Mouse (Mus musculus): Measurements from ENCODE around the gene Bahd1.

The Bahd1 gene

DNA sequence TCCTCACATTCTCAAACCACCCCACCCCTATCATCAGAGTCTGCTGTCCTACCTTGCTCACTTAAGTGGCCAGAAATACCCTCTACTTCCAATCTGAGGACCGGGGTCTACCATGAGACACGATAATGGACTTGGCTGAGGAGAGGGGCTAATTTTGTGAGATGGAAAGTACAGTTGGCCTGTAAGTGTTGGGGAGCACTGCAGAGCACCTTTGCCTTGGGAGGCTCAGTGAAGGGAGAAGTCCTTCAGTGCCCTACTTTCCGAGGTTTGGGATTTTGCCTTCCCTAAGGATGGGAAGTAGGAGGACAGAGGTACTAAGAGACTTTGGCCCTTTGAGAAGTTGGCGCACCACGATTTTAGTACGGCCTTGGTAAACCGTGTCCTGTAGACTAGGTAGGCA, 871 bp upstream of the Bahd1 start:
- no peak for DNase-seq

DNA sequence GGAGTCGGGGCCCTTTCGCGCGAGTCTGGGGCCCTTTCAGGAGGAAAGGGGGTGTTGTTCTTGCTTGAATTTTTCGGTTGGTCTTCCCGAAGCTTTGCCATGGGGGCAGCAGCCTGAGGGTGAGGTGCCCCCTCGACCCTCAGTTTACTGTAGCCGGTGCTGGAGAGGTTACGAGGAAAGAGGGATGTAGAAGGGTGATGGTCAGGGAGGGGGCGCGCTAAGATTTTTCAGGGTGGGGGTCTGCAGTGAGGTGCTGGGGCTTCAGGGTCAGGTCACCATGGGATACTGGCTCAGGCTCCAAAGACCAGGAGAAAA, 606 bp downstream of the Bahd1 start:
- peak; percentile 43 for DNase-seq

DNA sequence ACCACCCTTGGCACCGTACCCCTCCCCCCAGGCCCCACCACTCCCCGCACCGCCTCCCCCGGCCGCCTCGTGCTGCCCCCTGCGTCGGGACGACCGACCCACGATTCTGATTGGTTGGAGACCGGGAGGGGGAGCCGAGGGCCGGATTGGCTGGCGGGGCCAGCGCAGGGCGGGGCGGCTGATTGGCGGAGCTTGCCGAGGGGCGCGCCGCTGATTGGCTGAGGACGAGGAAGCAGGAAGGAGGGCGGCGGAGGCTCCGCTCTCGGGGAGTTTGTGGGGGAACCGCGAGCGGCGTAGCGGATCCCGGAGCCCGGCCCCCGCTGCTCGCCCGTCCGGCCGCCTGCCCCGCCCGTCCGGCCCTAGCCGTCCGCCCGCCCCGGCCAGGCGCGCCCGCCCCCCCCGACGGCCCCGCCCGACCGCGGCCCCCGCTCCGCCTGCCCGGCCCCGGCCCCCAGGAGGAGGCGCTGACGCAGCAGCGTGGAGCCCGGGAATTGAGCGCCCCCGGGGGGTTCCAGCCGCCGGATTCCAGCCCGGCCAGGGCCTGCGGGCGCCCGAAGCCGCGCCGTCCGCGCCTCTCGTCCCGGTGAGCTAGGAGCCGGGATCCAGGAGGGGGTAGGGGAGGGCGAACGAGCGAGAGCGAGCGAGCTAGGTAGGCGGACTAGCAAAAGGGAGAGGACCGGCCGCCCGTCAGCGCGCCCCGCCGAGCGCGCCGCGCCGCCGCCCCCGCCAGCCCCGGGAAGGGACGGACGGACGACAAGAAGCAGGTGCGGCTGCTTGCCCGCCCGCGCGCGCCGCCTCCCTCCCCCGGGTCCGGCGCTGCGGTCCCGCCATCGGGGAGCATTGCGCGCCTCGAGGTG, 1.2 kb downstream of the Bahd1 start:
- DNase-seq = peak; percentile 98

DNA sequence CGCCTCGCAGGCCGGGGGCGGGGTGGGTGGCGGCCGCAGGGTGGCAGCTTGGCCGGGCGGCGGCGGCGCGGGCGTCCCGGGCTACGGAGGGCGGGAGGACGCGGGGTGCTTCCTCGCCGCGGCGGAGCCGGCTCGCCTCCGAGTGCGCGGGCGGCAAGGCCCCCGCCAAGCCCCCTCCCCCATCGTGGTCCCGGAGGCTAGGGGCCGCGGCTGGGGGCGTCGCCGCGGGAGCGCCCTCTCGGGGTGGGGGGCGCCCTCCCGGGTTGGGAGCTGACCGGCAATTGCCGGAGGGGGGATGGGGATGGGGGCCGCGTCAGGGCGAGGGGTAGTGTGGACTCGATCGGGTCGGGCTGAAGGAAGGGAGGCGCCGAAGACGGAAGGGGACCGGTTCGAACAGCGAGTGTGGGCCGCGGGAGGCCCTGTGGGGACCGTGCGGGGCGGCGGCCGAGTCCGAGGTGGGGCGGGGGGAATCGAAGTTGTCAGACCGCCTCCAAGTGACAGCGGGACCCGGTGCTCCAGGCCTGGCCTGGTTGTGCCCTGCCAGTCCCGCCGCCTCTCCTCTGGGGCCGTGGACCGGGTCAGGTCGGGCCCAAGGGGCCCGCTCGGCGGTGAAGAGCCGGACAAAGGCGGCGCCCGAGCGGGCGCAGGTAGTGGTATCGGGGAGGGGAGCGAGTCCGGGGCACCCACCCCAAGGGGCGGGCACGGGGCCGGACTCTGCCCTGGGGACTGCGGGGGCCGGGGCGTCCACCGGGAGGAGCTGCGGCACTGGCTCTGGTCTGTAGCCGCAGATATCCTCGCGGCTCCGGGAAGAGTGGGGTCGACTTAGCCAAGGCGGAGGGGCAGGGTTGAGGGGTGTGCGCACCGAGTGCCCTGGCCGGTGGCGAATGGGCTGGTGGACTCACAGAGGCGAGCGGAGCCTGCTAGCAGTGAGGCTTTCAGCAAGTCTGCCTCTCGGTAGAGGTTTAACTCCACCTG, 2.2 kb downstream of the Bahd1 start:
- DNase-seq = no peak

DNA sequence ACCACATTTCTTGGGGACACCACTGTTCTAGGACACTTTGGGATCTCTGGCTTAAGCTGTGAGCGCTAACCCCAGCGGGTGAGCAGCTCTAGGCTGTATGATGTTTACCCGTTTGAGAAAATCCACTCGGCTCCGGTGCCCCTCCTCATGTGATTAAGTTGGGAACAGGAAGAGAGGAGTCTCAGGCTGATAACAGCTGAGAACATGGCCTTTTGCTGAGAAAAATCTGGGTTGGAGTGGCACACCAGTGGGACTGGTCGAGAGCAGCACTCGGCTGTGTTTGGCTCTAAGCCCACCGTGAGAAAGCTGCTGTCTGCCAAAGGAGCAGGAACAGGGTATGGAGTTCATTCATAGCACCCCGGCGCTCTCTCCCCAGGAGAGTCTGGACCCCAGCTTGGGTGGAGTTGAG, 3.2 kb downstream of the Bahd1 start:
- DNase-seq = no peak

DNA sequence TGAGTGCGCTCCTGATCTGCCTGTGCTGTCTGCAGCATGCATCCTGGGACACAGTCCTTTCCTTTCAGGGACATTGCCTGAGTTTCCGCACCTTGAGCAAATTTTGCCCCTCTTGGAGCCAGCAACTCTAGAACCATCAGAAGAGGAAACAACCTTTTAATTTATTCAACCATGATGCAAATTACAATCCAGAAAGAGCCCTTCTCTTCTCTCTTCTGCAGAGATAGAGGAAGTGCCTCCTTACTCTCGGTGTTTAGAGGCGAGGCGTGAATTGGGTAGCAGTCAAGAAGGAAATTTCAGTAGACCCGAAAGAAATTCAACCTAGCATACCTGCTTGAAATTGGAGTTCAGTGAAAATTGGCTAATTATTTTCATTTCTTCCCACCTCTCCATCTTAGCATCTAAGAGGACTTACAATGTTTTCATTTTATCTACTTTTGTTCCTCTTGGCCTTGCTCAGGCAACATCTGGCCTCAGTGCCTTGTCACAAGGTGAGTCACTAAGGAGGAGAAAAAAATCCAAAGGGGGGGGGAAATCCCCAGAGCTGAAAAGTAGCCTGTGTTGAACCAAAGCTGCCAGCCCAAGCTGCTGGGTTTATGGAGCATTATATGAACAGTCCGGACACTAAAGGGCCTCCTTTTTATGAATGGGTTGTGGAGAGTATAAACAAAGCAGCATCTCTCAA, 5.4 kb downstream of the Bahd1 start:
- DNase-seq = no peak

DNA sequence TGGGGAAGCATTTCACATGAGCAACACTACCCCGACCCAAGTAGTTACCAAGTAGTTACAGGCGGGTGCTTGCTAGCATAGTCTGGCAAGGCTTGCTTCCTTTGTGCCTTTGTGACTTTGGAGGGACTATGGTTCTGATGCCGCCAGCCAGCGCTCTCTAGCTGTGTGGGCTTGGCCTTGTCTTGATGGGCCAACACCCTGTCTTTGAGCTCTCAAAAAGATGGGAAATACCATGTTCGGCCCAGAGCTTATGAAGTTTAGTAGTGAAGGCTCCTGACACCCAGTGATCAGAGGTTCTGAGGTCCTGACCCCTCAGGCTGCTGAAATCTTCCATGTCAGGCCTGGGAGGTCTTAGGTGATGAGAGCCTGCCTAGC, 5.9 kb downstream of the Bahd1 start:
- no peak for DNase-seq

DNA sequence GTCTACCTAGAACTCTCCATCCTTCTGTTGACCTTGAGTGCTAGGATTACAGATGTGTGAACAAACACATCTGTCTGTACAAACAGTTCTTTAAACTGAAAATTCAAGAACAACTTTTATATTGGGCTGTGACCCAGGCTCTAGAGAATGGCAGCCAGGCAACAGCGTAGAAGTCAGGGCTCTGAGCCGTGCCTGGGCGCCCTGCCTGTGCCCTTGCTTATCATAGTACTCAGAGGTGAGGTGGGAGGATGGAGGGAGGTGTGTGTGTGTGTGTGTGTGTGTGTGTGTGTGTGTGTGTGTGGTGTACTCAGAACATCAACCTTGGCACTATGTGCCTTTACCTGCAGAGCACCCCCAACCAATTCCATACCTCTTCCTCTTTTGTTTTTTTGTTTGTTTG, 7.6 kb downstream of the Bahd1 start:
- no peak for DNase-seq

DNA sequence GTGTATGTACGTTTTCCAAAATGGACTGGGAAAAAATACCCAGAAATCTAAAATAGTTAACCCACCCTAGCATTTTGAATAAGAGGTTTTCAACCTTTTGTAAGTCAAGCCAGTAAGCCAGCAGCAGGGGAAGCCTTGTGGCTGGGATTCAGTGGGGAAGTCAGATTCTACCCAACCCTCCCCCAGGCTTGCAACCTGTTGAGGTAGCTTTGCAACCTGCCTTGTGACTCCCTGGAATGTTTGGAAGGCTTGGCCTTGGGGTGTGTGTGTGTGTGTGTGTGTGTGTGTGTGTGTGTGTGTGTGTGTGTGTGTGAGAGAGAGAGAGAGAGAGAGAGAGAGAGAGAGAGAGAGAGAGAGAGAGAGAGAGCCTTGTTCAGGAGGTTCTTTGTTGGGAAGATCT, 9.0 kb downstream of the Bahd1 start:
- no peak for DNase-seq

DNA sequence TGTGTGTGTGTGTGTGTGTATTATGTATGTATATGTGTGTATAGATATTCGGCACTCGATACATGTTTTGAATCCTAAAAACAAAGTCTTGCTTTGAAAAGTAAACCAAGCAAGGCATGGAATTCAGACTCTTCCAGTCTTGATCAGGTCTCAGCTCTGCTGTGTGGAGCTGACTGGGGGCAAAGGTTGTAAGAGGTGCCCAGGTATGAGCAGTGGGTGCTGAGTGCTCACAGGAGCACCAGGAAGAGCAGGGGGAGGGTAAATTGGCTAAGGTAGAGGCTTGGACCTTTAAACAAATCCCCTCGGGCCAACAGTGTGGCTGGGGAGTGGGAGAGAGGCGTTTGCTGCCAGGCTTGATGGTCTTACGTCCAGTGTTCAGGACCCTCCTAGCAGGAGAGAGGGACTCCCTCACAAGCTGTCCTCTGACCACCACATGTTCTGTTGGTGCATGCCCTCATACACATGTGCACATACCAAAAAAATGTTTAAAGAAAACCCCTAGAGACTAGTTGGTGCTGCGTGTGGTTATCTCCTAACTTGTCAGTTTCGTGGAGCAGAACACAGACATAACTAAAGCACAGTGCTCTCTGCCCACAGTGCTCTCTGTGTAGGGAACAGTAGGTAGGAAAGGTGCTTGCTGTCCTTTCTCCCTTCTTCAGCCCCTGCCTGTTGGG, 10.6 kb downstream of the Bahd1 start:
- no peak for DNase-seq

DNA sequence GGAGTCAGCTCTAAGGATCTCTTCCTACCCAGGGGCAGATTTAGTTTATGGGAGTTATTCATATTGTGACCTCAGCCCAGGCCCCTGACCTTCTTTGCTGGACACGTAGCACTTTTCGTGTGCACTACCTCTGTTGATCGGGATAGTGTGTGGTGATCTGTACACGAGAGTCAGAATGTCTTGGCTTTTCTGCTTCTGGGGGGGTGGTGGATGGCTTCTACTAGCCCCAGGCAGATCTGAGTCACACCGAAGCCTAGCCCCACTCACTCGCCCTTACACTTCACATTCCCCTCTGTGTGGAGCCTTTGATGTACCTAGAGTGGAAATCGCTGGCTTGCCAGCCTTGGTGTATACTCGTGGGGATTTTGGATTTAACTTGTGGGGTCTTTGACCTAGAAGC, 12.5 kb downstream of the Bahd1 start:
- no peak for DNase-seq

DNA sequence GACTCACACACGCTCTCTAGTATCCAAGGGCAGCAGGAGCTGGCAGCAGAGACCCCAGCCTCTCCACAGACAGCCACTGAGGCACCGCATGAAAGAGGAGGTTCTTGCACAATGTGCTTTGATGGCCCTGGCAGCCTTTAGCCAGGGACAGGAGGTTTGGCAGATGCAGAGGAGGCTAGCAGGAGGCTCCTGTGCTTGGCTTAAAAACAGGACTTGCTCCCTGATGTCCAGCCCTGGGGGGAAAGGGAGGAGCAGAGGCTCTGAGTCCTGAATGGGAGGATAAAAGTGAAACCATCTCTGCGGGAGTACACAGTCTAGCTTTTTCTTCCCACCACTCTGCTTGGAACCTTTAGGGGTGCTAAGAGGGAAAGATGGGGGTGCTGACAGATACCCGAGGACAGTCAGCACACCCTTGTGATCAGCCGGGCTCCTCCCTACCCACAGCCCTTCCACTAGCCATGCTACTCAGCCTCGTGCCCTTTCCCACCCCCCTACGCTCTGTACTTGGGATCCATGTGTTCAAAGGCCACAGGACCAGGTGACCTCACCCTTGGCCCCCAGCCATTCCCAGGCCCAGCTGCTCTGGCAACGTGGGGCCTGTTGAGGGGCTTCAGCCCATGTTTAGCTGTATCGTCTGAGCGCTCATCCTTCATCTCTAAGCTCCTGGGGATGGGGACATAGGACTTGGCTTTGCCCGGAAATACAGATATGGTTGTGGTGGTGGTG, 13.5 kb downstream of the Bahd1 start:
- DNase-seq = no peak

DNA sequence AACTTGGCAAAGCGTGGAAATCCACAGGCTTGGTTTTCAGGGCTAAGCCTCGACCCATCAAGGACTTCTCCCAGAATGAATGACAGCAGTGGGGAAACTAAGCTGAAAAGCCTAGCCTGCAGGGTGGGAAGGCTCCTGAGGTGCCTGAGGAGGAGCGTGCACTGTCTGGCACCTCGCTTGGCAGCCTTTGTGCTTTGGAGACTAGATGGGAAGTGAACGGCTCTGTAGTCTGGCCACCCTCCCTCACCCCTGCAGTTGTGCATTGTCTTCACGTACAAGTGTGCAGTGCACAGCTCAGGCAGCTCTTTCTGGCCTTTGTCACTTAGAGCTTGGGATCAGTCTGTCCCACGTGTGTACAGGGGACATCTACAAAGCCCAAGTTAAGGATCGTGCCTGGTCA, 14.5 kb downstream of the Bahd1 start:
- DNase-seq = no peak

DNA sequence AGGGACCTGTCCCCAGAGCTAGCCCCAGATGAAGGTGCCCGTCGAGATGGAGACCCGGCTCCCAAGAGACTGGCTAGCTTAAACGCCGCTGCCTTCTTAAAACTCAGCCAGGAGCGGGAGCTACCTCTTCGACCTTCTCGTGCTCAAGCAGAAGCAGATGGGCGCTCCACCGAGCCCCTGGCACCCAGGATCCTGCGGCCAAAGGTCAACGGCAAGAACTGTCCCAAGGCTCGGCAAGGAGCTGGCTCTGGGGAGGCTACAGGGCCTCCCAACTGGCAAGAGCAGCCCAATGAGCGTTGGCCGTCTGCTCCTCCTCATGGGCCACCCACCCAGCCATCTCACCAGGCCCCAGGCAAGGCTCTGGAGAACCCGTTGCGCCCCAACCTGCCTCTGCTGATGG, 16.3 kb downstream of the Bahd1 start:
- DNase-seq = no peak

DNA sequence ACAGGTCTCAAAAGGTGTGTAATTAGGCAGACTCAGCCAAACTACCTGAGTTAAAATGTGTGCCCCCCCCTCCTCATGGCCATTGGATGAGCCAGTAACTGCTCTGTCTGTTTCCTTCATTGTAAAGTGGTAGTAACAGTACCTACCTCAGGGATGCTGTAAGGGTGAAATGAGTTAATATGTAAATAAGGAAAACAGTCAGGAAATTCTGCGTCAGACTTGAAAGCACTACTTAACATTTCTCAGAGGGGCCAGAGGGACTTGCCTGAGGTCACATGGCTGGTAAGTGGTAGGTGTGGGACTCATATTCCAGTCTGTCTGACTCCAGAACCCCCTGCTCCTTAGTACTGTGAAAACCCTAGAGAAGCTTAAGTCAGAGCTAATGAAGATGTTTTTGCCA, 18.4 kb downstream of the Bahd1 start:
- no peak for DNase-seq

DNA sequence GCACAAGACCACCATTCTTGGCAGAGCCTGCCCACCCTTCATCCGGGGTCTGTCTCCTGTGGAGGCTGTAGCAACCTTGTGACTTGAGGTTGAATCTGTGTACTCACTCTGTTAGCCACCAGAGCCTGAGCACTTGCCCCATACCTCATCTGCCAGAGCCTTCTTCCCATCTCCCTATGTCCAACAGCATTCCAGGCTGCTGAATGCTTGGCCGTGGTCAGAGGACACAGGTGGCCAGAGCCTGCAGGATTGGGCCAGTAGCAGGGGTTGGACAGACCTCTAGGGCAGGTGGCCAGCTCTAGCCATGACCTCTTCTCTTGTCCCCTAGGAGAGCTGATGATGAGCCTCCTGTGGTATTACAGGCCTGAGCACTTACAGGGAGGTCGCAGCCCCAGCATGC, 20.3 kb downstream of the Bahd1 start:
- no peak for DNase-seq

DNA sequence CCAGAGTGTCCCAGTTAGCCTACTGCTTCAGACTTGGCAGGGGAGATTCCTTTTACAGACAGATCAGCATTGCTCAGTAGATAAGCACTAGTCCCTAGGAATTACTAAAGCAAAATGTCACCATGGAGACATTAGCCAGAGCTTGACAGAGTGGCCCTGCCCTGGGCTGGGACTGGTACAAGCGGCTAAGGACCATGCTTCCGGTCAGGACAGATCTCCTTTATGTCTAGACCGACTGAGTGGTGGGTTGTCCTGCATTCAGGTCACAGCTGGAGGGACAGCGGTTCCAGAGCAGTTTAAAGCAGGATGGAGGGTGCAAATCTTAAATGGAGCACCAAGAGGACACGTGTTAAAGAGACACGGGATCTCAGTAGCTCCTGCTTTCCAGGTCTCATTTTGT, 25.8 kb downstream of the Bahd1 start:
- DNase-seq = no peak

DNA sequence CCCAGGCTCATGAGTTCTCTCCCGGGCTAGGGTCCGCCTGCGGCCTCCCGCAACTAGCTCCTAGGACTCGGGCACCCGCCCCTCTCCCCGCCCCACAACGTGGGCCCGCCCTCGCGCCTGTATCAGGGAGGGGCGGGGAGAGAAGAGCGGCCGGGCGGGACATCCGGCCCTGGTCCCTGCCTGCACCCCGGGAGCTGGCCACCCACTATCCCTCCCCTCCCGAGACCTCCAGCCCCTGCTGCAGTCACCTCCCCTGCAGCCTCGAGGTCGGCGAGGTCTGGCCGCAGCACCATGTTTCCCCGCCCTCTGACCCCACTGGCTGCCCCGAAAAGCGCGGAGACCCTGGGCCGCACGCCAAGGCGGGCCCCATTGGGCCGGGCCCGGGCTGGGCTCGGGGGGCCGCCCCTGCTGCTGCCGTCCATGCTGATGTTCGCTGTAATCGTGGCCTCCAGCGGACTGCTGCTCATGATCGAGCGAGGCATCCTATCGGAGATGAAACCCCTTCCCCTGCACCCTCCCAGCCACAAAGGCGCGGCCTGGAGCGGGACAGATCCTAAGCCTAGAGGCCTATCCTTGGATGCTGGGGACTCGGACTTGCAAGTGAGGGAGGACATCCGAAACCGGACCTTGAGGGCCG, 26.3 kb downstream of the Bahd1 start, which contains the start of gene Chst14:
Gene Chst14, plus strand, starts transcription at position 136 of the 637 bp plus-strand sequence.
- peak; percentile 79 for DNase-seq

DNA sequence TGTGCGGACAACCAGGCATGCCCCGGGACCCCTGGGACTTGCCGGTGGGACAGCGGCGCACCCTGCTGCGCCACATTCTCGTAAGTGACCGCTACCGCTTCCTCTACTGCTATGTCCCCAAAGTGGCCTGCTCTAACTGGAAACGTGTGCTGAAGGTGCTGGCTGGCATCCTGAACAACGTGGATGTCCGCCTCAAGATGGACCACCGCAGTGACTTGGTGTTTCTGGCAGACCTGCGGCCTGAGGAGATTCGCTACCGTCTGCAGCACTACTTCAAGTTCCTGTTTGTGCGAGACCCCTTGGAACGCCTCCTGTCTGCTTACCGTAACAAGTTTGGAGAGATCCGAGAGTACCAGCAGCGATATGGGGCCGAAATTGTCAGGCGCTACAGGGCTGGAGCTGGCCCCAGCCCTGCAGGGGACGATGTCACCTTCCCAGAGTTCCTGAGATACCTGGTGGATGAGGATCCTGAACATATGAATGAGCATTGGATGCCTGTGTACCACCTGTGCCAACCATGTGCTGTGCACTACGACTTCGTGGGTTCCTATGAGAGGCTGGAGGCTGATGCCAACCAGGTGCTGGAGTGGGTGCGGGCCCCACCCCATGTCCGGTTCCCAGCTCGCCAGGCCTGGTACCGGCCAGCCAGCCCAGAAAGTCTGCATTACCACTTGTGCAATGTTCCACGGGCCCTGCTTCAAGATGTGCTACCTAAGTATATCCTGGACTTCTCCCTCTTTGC, 27.0 kb downstream of the Bahd1 start:
- DNase-seq = peak; percentile 35

DNA sequence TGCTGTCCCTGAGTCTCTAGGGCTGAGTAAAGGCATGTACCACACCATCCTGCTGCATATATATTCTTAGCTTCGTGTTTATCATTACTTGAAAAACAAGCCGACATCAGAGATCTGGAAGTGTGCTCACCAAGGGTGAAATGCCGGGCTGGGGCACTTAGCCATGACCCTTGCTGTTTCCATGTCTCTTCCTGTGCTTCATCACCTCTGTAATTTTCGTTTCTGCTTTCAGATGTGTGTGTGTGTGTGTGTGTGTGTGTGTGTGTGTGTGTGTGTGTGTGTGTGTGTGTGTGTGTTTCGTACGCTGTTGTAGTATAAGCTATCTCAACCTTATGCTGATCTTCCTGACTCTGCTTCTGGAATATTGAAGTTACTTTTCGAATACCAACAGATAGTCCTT, 41.2 kb downstream of the Bahd1 start:
- no peak for DNase-seq

DNA sequence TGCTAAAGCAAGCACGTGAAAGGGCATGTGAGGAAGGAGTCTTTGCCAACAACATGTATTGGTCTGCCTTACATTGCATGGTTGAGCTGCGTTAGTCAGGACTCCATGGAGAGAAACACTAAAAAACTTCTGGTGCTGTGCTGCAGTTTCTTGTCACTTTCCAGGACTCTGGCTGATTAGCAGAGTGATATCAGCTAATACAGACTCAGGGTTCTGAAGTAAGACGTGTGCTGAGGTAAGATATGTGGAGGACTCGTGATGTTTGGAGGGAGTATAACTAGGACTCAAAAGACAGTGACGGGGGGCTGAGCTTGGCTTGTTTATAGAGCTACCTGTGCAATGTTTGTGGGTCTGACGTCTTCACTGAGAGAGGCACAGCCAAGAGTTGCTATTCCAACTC, 43.1 kb downstream of the Bahd1 start:
- DNase-seq = no peak

Data from thymus, postnatal 4 days (tissue).